Mouse (Mus musculus): ENCODE measurements around the gene Cct8.
"Not testable (repeated sequence)": the region's sequence is repeated elsewhere in the genome, so short reads cannot be mapped to it uniquely, and the experiment has no call there.

Gene Cct8

GRCm38 (mm10) chr16:87495716-87496447 lies at the start of gene Cct8:
Gene Cct8 (minus strand): TSS chr16:87495873.
- DNase-seq (ENCODE audit: low spot score) = peak; percentile 97

- DNase-seq (ENCODE audit: low spot score) = no peak
These were observed 33.1 kb upstream of the Cct8 start for GRCm38 (mm10) chr16:87528755-87529154.

- no peak for DNase-seq (ENCODE audit: low spot score)
These were observed 32.0 kb upstream of the Cct8 start for GRCm38 (mm10) chr16:87527553-87528249.

DNA sequence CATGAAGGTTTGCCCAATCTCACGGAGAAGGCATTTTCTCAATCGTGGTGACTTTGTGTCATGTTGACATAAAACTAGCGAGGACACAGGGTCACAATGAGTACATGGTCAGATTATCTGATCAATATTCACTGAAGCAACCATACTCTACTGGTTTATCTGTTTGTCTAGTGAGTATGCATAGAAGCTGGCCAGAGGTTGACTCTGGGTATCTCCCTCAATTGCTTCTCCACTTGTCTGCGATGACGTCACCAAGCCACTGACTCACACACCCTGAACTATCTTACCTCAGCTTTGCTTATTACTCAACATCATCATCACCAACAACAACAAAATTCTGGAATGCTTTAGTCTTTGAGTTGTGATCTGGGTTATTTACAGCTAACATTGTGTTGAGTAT lies 28.6 kb upstream of the Cct8 start:
- no peak for DNase-seq (ENCODE audit: low spot score)

- DNase-seq (ENCODE audit: low spot score) = no peak
These were observed 16.7 kb upstream of the Cct8 start for GRCm38 (mm10) chr16:87512331-87512730.

GRCm38 (mm10) chr16:87511706-87512105 lies 16.0 kb upstream of the Cct8 start:
- no peak for DNase-seq (ENCODE audit: low spot score)

GRCm38 (mm10) chr16:87501304-87502078 lies 5.8 kb upstream of the Cct8 start:
- no peak for DNase-seq (ENCODE audit: low spot score)

DNA sequence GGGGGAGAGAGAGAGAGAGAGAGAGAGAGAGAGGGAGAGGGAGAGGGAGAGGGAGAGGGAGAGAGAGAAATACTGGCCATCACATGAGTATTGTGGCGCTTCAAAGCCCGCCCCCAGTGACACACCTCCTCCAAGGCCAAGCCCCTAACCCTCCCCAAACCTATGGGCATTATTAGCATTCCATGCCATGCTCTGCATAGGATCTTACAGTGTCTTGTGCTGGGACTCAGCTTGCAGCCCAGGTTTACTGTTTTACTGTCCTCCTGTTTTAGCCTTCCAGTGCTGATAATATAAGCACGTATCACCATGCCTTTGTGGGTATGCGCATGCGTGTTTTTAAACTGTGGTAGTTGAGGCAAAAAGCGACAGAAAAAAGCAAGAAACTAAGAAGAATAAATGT lies 3.9 kb upstream of the Cct8 start:
- no peak for DNase-seq (ENCODE audit: low spot score)

DNA sequence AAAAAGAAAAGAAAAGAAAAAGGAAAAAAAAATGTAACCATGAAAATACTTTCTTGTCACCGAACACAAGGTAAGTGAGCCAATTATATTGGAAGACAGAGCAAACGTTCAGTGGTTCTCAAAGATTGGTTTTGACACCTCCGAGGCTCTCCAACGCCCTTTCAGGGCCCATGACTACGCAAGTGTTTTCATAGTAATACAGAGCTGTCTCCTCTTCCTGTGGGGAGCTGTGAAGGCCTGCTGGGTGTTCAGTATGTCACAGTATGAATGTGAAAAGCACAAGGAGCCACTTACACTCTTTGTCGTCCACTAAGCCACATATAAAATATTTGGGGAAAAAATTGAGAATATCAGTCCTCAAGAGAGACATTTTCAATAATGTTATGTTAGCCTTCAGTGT lies 1.5 kb upstream of the Cct8 start:
- no peak for DNase-seq (ENCODE audit: low spot score)

DNA sequence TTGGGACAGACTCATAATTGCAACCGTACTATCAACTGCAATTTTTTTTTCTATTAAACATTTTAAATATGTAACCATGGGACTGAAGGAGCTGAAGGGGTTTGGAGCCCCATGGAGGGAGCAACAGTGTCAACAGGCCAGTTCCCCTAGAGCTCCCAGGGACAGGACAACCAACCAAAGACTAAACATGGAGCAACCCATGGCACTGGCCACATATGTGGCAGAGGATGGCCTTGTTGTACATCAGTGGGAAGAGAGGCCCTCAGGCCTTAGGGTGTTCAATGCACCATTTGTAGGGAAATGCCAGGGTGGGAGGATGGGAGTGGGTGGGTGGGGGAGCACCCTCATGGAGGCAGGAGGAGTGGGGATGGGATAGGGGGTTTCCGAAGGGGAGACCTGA lies 1.1 kb upstream of the Cct8 start:
- peak; percentile 11 for DNase-seq (ENCODE audit: low spot score)

DNA sequence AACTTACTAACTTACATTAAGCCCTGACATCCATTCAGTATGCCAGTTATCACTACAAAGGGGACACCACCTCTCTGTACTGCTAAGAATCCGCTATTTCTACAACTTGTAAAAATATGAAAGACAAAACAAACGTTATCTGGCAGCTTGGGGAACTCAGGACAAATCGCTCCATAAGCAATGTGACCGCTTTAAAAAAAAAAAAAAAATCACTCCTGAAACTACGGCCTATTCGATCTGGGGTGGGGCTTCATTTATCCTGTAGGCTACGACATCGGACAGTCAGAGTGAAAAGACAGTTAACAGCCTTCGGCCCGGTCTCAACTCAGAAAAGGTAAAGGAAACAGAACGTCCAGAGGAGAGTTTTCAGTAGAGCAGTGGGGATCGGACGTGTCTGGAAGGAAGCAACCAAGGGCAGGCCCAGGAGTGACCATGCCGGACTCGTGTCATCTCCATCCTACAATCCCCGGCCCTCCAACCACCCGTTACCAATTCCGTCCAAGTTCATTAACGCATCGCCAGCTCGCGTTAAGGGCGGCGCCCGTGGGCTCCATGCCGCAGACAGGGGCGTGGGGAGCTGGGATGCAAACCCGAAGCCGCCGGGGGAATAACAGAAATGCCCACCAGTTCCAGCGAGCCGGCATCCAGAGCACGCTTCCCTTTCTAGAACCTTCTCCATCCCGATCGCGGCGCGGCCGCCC lies 568 bp downstream of the Cct8 start:
- DNase-seq (ENCODE audit: low spot score) = peak; percentile 39

- DNase-seq (ENCODE audit: low spot score) = not testable (repeated sequence)
These were observed 3.4 kb downstream of the Cct8 start for GRCm38 (mm10) chr16:87492191-87492792.

GRCm38 (mm10) chr16:87488605-87489004 lies 7.1 kb downstream of the Cct8 start:
- DNase-seq (ENCODE audit: low spot score) = no peak

DNA sequence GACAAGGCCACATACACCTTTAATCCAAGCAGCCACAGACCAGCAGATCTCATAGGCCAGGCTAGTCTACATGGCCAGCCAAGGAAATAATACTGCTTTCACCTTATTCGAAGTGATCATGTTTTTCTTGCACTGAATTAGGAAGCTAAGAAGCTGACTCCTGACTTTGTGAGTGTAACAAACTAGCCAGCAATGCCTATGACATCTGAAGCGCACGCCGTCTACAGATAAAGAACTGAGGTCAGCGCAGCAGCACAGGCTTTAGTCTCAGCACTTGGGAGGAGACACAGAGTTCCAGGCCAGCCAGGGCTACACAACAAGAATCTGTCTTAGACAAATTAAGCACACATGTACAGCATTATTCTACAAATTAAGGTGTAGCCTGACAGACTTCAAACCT lies 8.9 kb downstream of the Cct8 start:
- DNase-seq (ENCODE audit: low spot score) = no peak

DNA sequence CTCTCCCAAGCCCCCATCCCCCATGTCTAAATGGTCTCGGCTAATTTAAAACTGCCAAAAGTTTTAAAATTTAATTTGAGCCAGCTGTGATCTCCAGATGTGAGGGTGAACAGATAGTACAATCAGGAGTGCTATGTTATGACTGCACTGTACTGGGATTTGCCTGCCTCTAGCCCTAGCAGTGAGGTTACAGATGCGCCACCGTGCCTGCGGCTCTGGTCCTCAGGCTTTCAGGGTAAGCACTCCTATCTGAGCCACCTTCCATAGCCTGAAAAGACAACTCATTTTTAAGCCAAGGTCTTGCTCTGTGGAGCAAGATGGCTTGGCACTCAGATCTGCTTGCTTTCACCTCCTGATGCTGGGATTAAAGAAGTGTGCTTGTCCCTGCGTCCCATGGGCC lies 11.3 kb downstream of the Cct8 start:
- DNase-seq (ENCODE audit: low spot score) = no peak

DNA sequence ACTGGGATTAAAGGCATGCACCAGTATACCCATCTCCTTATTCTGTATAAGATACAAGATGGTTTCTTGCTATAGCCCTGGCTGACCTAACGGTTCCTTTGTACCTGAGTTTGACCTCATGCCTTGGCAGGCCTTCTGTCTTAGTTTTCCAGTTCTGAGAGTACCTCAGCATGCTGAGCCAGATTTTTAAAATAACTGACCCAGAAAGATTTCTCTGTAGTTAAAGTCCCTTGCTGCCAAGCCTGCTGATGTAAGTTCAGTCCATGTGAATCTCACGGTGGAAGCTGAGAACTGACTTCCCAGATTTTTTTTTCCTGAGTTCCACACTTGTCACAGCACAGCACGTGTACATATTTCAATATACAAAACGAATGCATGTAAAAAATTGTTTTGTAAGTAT lies 25.1 kb downstream of the Cct8 start:
- no peak for DNase-seq (ENCODE audit: low spot score)

GRCm38 (mm10) chr16:87458752-87459151 lies 36.9 kb downstream of the Cct8 start:
- no peak for DNase-seq (ENCODE audit: low spot score)

GRCm38 (mm10) chr16:87455180-87455611 lies 40.5 kb downstream of the Cct8 start:
- DNase-seq (ENCODE audit: low spot score) = peak; percentile 45

- peak; percentile 86 for DNase-seq (ENCODE audit: low spot score)
These were observed 41.1 kb downstream of the Cct8 start, which contains the start of gene Usp16 for GRCm38 (mm10) chr16:87454419-87455179. Gene Usp16 (plus strand): TSS chr16:87454703.

- no peak for DNase-seq (ENCODE audit: low spot score)
These were observed 42.4 kb downstream of the Cct8 start for GRCm38 (mm10) chr16:87453226-87453625.

DNA sequence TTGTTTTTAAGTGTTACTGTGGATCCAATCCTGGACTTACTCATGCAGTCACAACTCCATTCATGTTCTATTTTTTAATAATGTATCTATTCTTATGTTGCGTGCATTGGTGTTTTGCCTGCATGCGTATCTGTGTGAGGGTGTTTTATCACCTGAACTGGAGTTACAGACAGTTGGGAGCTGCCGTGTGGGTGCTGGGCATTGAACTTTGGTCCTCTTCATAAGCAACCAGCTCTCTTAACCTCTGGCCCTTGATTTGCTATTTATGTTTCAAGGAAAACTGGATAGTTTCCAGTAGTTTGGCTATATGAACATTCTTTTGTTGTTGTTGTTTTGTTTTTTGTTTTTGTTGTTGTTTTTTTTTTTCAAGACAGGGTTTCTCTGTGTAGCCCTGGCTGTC lies 50.1 kb downstream of the Cct8 start:
- no peak for DNase-seq (ENCODE audit: low spot score)

All from MN1 (cell line).